Mouse (Mus musculus): ENCODE measurements around the gene Ostm1. TPM values are rescaled to one million over a fixed set of nuclear protein-coding genes. Genes with fewer than 3 reads are reported as not detected.

The Ostm1 gene
- polyA plus RNA-seq, 1 experiment: 22.5 TPM

GRCm38 (mm10) chr10:42574639-42575038, 9.0 kb upstream of the Ostm1 start:
- no peak overlapping the region for H3K4me3 ChIP-seq (ENCODE audit: insufficient read depth, low read length)
- TF ChIP-seq POLR2A (IDR thresholded peaks at IDR 0.05; ENCODE audit: low read depth, low read length) (no peak), CTCF (IDR thresholded peaks at IDR 0.05; ENCODE audit: borderline replicate concordance, insufficient read depth, low read length) (no peak)
- H3K27ac ChIP-seq (ENCODE audit: insufficient read depth, low read length): no peak overlapping the region
- H3K4me1 ChIP-seq (ENCODE audit: control insufficient read depth, insufficient read depth, low read length): no peaks in the 10 kb centered on the region

GRCm38 (mm10) chr10:42577525-42578280, 5.9 kb upstream of the Ostm1 start:
- Histone ChIP-seq H3K4me3 (ENCODE audit: insufficient read depth, low read length) (no peak overlapping the region), H3K27ac (ENCODE audit: insufficient read depth, low read length) (no peak overlapping the region), H3K4me1 (ENCODE audit: control insufficient read depth, insufficient read depth, low read length) (no peaks in the 10 kb centered on the region)
- TF ChIP-seq POLR2A (IDR thresholded peaks at IDR 0.05; ENCODE audit: low read depth, low read length): no peak
- TF ChIP-seq CTCF (IDR thresholded peaks at IDR 0.05; ENCODE audit: borderline replicate concordance, insufficient read depth, low read length): no peak

DNA sequence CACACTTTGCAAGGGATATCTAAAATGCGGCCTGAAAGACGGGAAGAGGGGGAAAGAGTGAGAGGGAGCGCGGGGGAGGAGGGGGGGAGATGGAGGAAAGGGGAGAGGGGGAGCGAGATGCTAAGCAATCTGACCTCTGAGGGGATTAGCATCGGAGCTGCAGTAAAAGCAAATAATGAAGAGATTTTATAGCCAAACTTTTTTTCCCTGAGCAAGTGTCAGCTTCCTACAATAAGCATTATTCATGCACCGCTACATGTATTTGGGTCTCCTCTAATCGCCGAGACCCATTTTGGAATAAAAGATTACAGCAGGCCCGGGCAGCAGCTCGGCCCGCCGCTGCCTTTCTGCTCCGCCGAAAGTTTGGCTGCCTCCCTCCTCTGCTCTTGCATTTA, 5.3 kb upstream of the Ostm1 start:
- H3K27ac ChIP-seq (ENCODE audit: insufficient read depth, low read length): no peak overlapping the region
- TF ChIP-seq CTCF (IDR thresholded peaks at IDR 0.05; ENCODE audit: borderline replicate concordance, insufficient read depth, low read length): no peak
- TF ChIP-seq POLR2A (IDR thresholded peaks at IDR 0.05; ENCODE audit: low read depth, low read length): no peak
- H3K4me3 ChIP-seq (ENCODE audit: insufficient read depth, low read length): no peak overlapping the region
- H3K4me1 ChIP-seq (ENCODE audit: control insufficient read depth, insufficient read depth, low read length): no peaks in the 10 kb centered on the region

DNA sequence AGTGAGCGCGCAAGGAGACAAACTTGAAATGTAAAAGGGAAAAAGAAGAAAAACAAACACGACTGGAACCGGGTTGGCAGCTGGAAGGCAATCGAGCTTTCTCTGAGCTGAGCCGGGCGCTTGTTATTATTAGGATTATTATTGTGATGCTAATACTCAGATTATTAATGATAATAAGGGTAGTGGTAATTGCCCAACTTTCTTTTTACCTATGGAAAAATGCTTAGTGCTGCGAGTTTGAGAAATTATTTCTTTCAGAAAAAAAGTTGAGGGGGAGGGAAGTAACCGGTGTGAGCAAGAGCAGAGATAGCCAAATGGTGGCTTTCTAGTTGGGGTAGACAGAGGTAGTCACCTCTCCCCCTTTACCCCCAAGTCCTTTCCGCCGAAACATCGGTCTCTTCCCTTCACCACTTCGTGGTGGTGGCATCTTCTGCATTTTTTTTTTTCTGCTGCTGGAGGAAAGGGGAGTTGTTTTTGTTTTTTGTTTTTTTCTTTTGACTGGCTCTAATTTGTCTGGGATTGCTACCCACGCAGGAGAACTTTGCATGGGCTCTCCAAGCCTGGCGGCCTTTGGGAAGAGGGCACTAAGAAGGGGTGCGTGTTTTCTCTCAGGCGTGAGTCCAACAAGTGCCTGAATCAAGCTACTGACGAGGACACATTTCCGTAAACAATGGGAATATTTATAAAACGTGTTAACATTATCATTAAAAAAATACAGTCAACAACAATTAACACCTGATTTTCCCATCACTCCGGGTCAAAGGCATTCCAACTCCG, 4.7 kb upstream of the Ostm1 start:
- no peak overlapping the region for H3K27ac ChIP-seq (ENCODE audit: insufficient read depth, low read length)
- no peaks in the 10 kb centered on the region for H3K4me1 ChIP-seq (ENCODE audit: control insufficient read depth, insufficient read depth, low read length)
- TF ChIP-seq CTCF (IDR thresholded peaks at IDR 0.05; ENCODE audit: borderline replicate concordance, insufficient read depth, low read length) (no peak), POLR2A (IDR thresholded peaks at IDR 0.05; ENCODE audit: low read depth, low read length) (no peak)
- no peak overlapping the region for H3K4me3 ChIP-seq (ENCODE audit: insufficient read depth, low read length)

DNA sequence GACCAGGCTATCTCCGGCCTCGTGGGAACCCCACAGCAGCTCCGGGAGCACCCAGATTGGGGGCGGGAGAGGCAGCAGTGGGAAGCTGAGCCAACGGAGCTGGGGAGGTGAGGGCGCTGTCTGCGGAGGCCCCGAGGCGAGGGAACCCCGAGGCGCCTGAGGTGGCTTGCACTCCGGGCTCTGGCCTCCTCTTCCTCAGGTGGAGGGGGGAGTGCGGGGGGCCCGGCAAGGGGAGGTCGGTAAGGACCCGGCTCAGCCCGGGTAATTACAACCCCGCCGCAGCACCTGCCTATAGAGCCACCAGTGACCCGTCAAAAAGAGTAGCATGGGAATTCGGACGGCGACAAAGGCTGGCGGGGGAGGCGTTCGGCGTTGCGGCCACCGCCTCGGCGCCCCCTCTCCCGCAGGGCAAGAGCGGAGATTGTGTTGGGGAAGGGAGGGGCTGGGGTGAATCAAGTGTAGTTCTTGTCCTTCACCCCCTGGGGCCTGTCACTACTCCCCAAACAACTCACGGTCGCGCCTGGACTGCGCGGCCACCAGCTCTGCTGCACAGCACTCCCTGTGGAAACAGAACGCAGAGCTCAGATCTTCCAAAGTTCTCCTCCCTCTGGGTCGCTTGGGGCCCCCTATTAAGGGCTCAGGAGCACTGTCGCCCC, 4.0 kb upstream of the Ostm1 start:
- H3K4me3 ChIP-seq (ENCODE audit: insufficient read depth, low read length): no peak overlapping the region

GRCm38 (mm10) chr10:42580131-42580950, 3.3 kb upstream of the Ostm1 start:
- no peak overlapping the region for H3K4me3 ChIP-seq (ENCODE audit: insufficient read depth, low read length)
- no peaks in the 10 kb centered on the region for H3K4me1 ChIP-seq (ENCODE audit: control insufficient read depth, insufficient read depth, low read length)
- no peak for TF ChIP-seq POLR2A (IDR thresholded peaks at IDR 0.05; ENCODE audit: low read depth, low read length)
- TF ChIP-seq CTCF (IDR thresholded peaks at IDR 0.05; ENCODE audit: borderline replicate concordance, insufficient read depth, low read length): no peak

More for the DNA sequence above, 4.0 kb upstream of the Ostm1 start:
- no peak overlapping the region for H3K27ac ChIP-seq (ENCODE audit: insufficient read depth, low read length)
- TF ChIP-seq POLR2A (IDR thresholded peaks at IDR 0.05; ENCODE audit: low read depth, low read length): no peak
- TF ChIP-seq CTCF (IDR thresholded peaks at IDR 0.05; ENCODE audit: borderline replicate concordance, insufficient read depth, low read length): no peak
- no peaks in the 10 kb centered on the region for H3K4me1 ChIP-seq (ENCODE audit: control insufficient read depth, insufficient read depth, low read length)

GRCm38 (mm10) chr10:42580951-42581277, 2.7 kb upstream of the Ostm1 start:
- no peaks in the 10 kb centered on the region for H3K4me1 ChIP-seq (ENCODE audit: control insufficient read depth, insufficient read depth, low read length)
- no peak overlapping the region for H3K4me3 ChIP-seq (ENCODE audit: insufficient read depth, low read length)
- no peak for TF ChIP-seq POLR2A (IDR thresholded peaks at IDR 0.05; ENCODE audit: low read depth, low read length)
- TF ChIP-seq CTCF (IDR thresholded peaks at IDR 0.05; ENCODE audit: borderline replicate concordance, insufficient read depth, low read length): no peak
- no peak overlapping the region for H3K27ac ChIP-seq (ENCODE audit: insufficient read depth, low read length)

More at GRCm38 (mm10) chr10:42580131-42580950, 3.3 kb upstream of the Ostm1 start:
- no peak overlapping the region for H3K27ac ChIP-seq (ENCODE audit: insufficient read depth, low read length)

- Histone ChIP-seq H3K4me1 (ENCODE audit: control insufficient read depth, insufficient read depth, low read length) (no peaks in the 10 kb centered on the region), H3K4me3 (ENCODE audit: insufficient read depth, low read length) (no peak overlapping the region), H3K27ac (ENCODE audit: insufficient read depth, low read length) (no peak overlapping the region)
- TF ChIP-seq CTCF (IDR thresholded peaks at IDR 0.05; ENCODE audit: borderline replicate concordance, insufficient read depth, low read length) (no peak), POLR2A (IDR thresholded peaks at IDR 0.05; ENCODE audit: low read depth, low read length) (no peak)
Observed at GRCm38 (mm10) chr10:42581694-42582565, 1.7 kb upstream of the Ostm1 start.

Measured in embryonic fibroblast, embryonic 13.5 days (primary cell).